Mouse (Mus musculus) thymus, postnatal 10 days (tissue): ENCODE measurements around the gene Ccl25.
A peak's percentile ranks its signal among the peaks of the same experiment; 100 is the strongest.

Experiments used
- DNase-seq, 2 experiments: peaks; one replicate each; pipeline ENCODE4 v3.0.0; 2021; ENCODE audit warnings: low spot score in 2 of 2

Ccl25 gene

GRCm38 (mm10) chr8:4324983-4325750, at the start of gene Ccl25, which contains the start of gene Elavl1:
Ccl25 (plus strand) TSS chr8:4325210.
Elavl1 (minus strand) TSS chr8:4325413.
- peak; percentile 92 to 96 for DNase-seq

GRCm38 (mm10) chr8:4275275-4276110, 49.5 kb upstream of the Ccl25 start, which contains the start of gene Timm44:
Timm44 (minus strand) TSS chr8:4275913.
- DNase-seq, result peak; percentile 88 to 92

DNA sequence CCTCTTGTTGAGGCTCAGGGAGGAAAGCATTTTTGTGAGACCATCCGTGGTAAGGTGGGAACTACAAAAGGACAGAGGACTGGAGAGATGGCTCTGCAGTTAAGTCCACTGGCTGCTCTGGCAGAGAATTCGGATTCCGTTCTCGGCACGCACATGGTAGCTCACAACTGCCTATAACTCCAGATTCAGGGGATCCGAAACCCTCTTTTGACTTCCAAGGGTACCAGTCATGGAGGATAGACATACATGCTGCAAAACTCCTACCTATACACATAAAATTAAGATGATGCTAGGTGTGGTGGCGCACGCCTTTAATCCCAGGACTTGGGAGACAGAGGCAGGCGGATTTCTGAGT, 48.9 kb upstream of the Ccl25 start:
- DNase-seq, result no peak

GRCm38 (mm10) chr8:4292738-4293137, 32.3 kb upstream of the Ccl25 start:
- DNase-seq, result no peak

DNA sequence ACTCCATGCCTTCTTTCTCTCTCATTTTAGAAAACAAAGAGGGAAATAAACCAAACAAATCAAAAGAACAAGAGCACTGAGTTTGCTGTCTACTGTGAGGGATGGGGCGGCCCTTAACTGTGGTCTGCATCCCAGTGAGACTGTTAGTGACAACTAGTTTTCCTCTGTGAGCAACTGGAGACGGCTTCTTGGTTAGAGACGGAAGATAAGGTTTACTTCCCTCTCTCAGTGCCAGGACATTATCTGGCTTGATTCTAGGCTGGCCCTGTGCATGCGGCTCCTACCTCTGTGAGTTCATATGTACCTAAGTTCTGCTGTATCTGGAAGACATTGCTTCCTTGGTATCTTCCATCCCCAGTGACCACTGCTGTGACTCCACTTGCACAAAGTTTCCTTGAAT, 27.2 kb upstream of the Ccl25 start:
- no peak for DNase-seq

GRCm38 (mm10) chr8:4304124-4304547, 20.9 kb upstream of the Ccl25 start:
- DNase-seq, result no peak

GRCm38 (mm10) chr8:4305838-4306237, 19.2 kb upstream of the Ccl25 start:
- no peak for DNase-seq

DNA sequence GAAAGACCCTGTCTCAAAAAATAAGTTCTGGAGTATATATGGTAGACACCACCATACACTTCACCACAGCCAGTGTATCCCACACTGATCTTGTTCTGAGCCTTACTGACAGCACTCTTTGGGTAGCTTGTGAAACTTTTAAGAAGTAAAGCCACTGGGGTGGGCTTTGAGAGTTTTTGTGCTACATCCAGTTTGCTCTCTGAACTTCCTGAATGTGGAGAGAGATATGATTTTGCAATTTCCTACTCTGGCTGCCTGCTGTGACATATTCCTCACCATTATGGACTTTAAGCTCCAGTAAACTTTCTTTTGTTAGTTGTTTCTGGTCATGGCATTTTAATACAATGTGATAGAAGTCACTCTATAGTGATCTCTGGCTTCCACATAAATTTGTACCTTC, 12.9 kb upstream of the Ccl25 start:
- DNase-seq, result no peak

DNA sequence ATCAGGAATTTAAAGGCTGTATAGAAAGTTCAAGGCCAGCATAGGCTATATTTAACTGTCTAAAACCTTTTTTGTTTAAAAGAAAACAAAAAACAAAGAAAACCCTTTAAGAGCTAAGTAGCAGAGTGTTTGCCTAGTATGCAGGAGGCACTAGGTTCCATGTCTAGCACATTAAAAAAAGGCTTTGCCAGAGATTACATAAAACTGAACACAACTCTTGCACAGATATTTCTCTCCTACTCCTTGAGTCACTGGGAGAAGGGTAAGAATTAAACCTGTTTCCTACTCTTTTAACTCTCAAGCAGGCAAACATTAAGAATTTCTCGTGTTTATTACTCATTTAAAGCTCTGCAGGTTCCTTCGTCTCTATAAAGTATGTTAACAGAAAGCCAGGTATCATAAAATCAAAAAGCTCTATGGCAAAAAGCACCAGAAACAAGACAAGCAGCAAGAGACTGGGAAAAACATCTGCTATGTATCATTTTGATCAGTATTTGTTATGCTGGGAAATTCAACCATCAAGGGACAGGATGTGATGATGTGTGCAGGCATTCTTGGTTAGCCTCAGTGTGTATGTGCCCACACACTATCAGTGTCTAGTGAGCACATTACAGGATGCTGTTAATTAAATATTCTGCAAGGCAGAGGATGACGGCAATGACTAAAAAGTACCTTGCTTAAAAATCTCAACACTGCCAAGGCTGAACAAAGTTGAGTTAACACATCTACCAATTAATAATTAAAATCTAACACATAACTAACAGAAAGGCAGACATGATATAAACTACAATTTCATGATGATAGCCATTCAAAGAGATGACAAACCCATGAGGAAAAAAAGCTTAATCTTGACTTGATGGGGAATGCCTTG, 11.5 kb upstream of the Ccl25 start:
- no peak for DNase-seq

DNA sequence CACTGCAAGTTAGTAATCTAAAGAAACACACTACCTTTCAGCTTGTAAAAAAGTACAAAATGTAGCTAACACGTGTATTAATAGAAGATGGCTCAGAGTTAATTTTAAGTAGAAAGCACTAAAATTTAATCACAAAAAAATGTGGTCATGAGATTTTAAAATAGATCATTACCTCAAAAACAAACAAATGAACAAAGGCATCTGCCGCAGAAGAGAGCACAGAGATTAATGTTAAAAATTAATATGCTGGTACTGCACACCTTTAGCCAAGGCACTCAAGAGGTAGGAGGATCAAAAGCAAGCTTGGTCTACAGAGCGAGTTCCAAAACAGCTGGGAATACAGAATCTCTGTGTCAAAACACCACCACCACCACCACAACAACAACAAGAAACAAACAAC, 10.2 kb upstream of the Ccl25 start:
- no peak for DNase-seq

- no peak for DNase-seq
Observed at GRCm38 (mm10) chr8:4318124-4318523, 6.9 kb upstream of the Ccl25 start.

- DNase-seq, result no peak
Observed at GRCm38 (mm10) chr8:4318796-4319572, 6.0 kb upstream of the Ccl25 start.

DNA sequence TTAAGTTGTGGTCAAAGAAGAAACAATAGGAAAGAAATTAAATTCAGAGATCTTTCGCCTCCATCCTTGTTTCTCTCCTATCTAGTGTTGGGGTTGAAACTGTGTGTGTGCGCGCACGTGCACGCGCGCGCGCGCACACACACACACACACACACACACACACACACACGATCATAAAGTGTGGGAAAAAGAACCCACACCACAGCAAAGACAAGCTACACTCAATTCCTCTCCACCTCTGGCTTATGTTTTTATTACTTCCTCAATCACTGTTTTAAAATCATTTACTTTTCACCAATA, 5.5 kb upstream of the Ccl25 start:
- no peak for DNase-seq

- no peak for DNase-seq
Observed at GRCm38 (mm10) chr8:4320404-4320803, 4.6 kb upstream of the Ccl25 start.

- DNase-seq, result no peak
Observed at GRCm38 (mm10) chr8:4321031-4321430, 4.0 kb upstream of the Ccl25 start.

- DNase-seq, result peak; percentile 76 to 88
Observed at GRCm38 (mm10) chr8:4322470-4322869, 2.5 kb upstream of the Ccl25 start.

- DNase-seq, result no peak
Observed at GRCm38 (mm10) chr8:4323917-4324316, 1.1 kb upstream of the Ccl25 start.

- DNase-seq, result peak in 1 of 2 experiments; percentile 49
Observed at GRCm38 (mm10) chr8:4324525-4324924, 485 bp upstream of the Ccl25 start.

DNA sequence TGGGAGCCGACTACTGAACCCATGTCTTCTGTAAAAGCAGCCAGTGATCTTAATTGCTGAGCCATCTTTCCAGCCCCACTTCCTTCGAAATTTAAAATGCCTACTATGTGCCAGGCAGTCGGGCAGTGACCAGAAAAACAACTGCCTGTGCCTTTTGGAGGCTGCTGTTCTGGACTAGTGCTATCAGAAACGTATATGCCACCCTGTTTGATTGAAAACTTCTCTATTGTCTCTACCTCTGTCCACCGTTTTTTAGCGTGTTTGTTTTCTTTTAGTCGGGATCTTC, 684 bp downstream of the Ccl25 start:
- no peak for DNase-seq

DNA sequence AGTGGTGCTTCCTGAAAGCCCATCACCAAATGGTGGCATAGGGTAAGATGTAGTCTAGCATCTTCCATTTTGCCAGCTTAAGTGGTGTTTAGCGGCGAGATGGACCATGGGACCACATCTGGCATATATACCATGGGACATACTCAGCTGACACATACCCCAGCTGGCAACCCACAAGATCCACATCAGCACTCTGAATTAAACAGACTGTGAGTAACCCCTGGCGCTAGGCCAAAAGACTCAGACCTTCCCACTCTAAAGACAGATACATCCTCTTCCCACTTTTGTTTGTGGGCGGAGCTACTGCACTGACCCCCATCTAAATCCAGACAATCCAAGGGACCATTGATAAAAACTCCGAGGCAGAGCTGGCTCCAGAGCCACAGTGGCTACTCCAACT, 4.0 kb downstream of the Ccl25 start:
- no peak for DNase-seq

DNA sequence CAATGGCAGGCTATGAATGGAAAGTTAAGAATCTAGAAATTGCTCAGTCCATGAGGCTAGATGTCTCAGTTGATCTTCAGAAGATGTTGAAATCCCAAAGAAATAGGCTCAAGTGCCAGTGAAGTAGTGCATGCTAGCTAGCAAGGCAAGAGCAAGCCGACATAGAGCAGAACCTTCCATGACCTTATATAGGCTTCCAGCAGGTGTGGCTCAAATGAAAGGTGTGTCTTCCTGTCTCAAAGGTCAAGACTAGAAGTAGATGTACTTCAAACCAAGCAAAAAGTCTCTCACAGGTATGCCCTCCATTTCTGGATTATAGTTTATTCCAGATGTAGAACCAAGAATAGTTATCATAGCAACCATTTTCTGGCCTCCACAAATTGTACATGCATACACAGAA, 9.0 kb downstream of the Ccl25 start:
- DNase-seq, result no peak

DNA sequence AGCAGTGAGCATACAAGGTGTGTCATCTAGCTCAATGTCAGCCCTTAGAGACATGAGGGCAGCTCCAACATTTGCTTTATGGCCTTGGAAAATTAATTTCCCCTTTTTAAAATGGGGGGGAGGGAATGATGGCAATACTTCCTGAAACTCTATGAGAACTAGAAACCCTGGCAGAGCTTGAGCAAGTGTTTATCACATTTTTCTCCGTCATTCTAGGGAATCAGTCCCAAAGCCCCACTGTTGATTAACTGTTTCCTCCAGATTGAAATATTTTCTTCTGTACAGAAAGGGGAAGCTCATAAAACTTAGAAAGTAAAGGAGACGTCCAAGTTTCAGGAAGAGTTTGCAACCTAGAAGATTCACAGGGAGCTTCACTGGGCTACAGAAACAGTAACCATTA, 10.7 kb downstream of the Ccl25 start:
- DNase-seq, result no peak
